Mouse (Mus musculus) cortical plate, adult 2 months (tissue): ENCODE data around the gene Grk1. TPM values are rescaled to one million over a fixed set of nuclear protein-coding genes. Genes with fewer than 3 reads are reported as not detected.

Source experiments
- H3K27ac ChIP-seq: fragments of 200-500 bp; 2 replicates; pipeline ENCODE4 v1.5.1; 2012; ENCODE audit warnings: low read length, control low read depth, inconsistent platforms; ENCODE audit not compliant: insufficient read depth
- H3K4me1 ChIP-seq: fragments of 200-500 bp; 2 replicates; pipeline ENCODE4 v1.6.1; 2011; ENCODE audit warnings: low read length; ENCODE audit not compliant: control insufficient read depth, insufficient read depth
- H3K4me3 ChIP-seq: fragments of 200-500 bp; 2 replicates; pipeline ENCODE4 v1.5.1; 2011; ENCODE audit warnings: mild to moderate bottlenecking, low read length, control low read depth; ENCODE audit not compliant: insufficient read depth
- CTCF ChIP-seq: fragments of 200-500 bp; IDR thresholded peaks from 2 replicates; pipeline ENCODE4 v1.5.1; 2011; ENCODE audit warnings: mild to moderate bottlenecking, control low read depth, low read length; ENCODE audit not compliant: insufficient read depth; ENCODE audit errors: extremely low read depth
- POLR2A ChIP-seq: fragments of 200-500 bp; IDR thresholded peaks from 2 replicates; pipeline ENCODE4 v1.6.1; 2011; ENCODE audit warnings: mild to moderate bottlenecking, low read length, control low read depth; ENCODE audit not compliant: insufficient read depth; ENCODE audit errors: extremely low read depth
- polyA plus RNA-seq: library from polyadenylated mRNA; depleted of rRNA; stranded (reverse); fragments of >200 nt; gene quantifications from 2 replicates; pipeline ENCODE4 v1.2.3, GENCODE M21; 2012; rRNA removed

Grk1 gene
- polyA plus RNA-seq, 1 experiment = 0.02 TPM

- no peak overlapping the region for H3K4me3 ChIP-seq
- TF ChIP-seq CTCF (no peak), POLR2A (no peak)
- H3K27ac ChIP-seq = no peak overlapping the region
- H3K4me1 ChIP-seq = no peaks in the 10 kb centered on the region
Observed at GRCm38 (mm10) chr8:13465324-13465723, 60.4 kb downstream of the Grk1 start.

GRCm38 (mm10) chr8:13466989-13467388 is 62.1 kb downstream of the Grk1 start:
- Histone ChIP-seq H3K4me1 (no peaks in the 10 kb centered on the region), H3K4me3 (no peak overlapping the region), H3K27ac (no peak overlapping the region)
- TF ChIP-seq POLR2A (no peak), CTCF (peak; percentile 75)

GRCm38 (mm10) chr8:13468737-13469136 is 63.9 kb downstream of the Grk1 start:
- Histone ChIP-seq H3K27ac (no peak overlapping the region), H3K4me3 (no peak overlapping the region), H3K4me1 (no peaks in the 10 kb centered on the region)
- TF ChIP-seq CTCF (no peak), POLR2A (no peak)

- H3K27ac ChIP-seq = no peak overlapping the region
- H3K4me3 ChIP-seq = no peak overlapping the region
- TF ChIP-seq POLR2A (no peak), CTCF (no peak)
- H3K4me1 ChIP-seq = no peaks in the 10 kb centered on the region
Observed at GRCm38 (mm10) chr8:13471484-13471883, 66.6 kb downstream of the Grk1 start.

Other genes with a start within 250 kb of the Grk1 start
- gene Lamp1, start 245.9 kb upstream of the Grk1 start, polyA plus RNA-seq = 425 and 453 TPM in 2 replicates
- 6.5 and 6.7 TPM in 2 replicates for gene Grtp1, start 204.5 kb upstream of the Grk1 start, polyA plus RNA-seq
- gene Adprhl1, start 150.9 kb upstream of the Grk1 start, polyA plus RNA-seq = 0.38 and 0.54 TPM in 2 replicates
- gene Dcun1d2, start 117.0 kb upstream of the Grk1 start, polyA plus RNA-seq = 56.4 TPM in 2 replicates
- 43.1 and 43.3 TPM in 2 replicates for gene Tmco3, start 116.9 kb upstream of the Grk1 start, polyA plus RNA-seq
- 76.6 and 77.6 TPM in 2 replicates for gene Tfdp1, start 66.3 kb upstream of the Grk1 start, polyA plus RNA-seq
- gene Atp4b, start 8.3 kb upstream of the Grk1 start, polyA plus RNA-seq = not detected in 2 replicates
- gene Tmem255b, start 30.1 kb downstream of the Grk1 start, polyA plus RNA-seq = 3.7 and 4.0 TPM in 2 replicates
- 101 and 106 TPM in 2 replicates for gene Gas6, start 89.4 kb downstream of the Grk1 start, polyA plus RNA-seq
- gene 1700029H14Rik, start 157.4 kb downstream of the Grk1 start, polyA plus RNA-seq = 0.08 and 0.17 TPM in 2 replicates